Mouse (Mus musculus) bone marrow, adult 2 months (tissue): ENCODE data around the gene Dnal1. TPM values are rescaled to one million over a fixed set of nuclear protein-coding genes. Genes with fewer than 3 reads are reported as not detected.
A peak's percentile ranks its signal among the peaks of the same experiment; 100 is the strongest.

ENCODE experiments used
- H3K27ac ChIP-seq: fragments of 200-500 bp; 2 replicates; pipeline ENCODE4 v1.5.1; 2012; ENCODE audit warnings: low read depth, mild to moderate bottlenecking, control low read depth, inconsistent platforms, low read length; ENCODE audit not compliant: control insufficient read depth, poor library complexity, insufficient read depth
- H3K4me1 ChIP-seq: fragments of 200-500 bp; 2 replicates; pipeline ENCODE4 v1.6.1; 2011; ENCODE audit warnings: low read length; ENCODE audit not compliant: control insufficient read depth, insufficient read depth
- H3K4me3 ChIP-seq: fragments of 200-500 bp; replicated peaks from 2 replicates; pipeline ENCODE3; 2011; ENCODE audit warnings: mild to moderate bottlenecking, low read depth, low read length, control low read depth; ENCODE audit not compliant: control insufficient read depth
- CTCF ChIP-seq: fragments of 200-500 bp; IDR thresholded peaks from 2 replicates; pipeline ENCODE4 v1.5.1; 2011; ENCODE audit warnings: low read length, control low read depth; ENCODE audit not compliant: control insufficient read depth, insufficient read depth
- POLR2A ChIP-seq: fragments of 200-500 bp; IDR thresholded peaks from 2 replicates; pipeline ENCODE4 v1.6.1; 2011; ENCODE audit warnings: low read depth, mild to moderate bottlenecking, control low read depth, low read length, borderline replicate concordance; ENCODE audit not compliant: control insufficient read depth
- WGBS: fragments of 180-500 bp; shearing (Covaris S2); methylation state at CpG from one replicate; pipeline ENCODE4 v1.1.7; 2018; 5-methylcytosine and 5-hydroxymethylcytosine counted together
- polyA plus RNA-seq: library from polyadenylated mRNA; stranded (reverse); fragments of >200 nt; gene quantifications from 2 replicates; pipeline ENCODE4 v1.2.4, GENCODE M21; 2011; ENCODE audit warnings: low replicate concordance; ENCODE audit not compliant: missing spikeins, insufficient read depth, insufficient read length

Dnal1 gene
- polyA plus RNA-seq, 1 experiment = 0.60 TPM

- TF ChIP-seq POLR2A (no peak; the same call in 1 of the 2 replicates), CTCF (no peak)
- peaks cover 26% of the 10 kb centered on the region for H3K4me1 ChIP-seq
- H3K27ac ChIP-seq = peak overlapping the region; percentile 88
- WGBS = 25% methylated on average over 9 of the region's 9 CpGs
- H3K4me3 ChIP-seq = peak overlapping the region; percentile 31
Measured at GRCm38 (mm10) chr12:84174190-84174811, 60.1 kb downstream of the Dnal1 start.

- peaks cover 27% of the 10 kb centered on the region for H3K4me1 ChIP-seq
- WGBS = 22% methylated on average over 6 of the region's 6 CpGs
- TF ChIP-seq POLR2A (no peak), CTCF (no peak)
- peak overlapping the region; percentile 88 for H3K27ac ChIP-seq
- peak overlapping the region; percentile 31 for H3K4me3 ChIP-seq
Measured at GRCm38 (mm10) chr12:84174871-84175270, 60.7 kb downstream of the Dnal1 start.

- WGBS = 0% methylated on average over 20 of the region's 20 CpGs
- H3K4me1 ChIP-seq = peaks cover 31% of the 10 kb centered on the region
- H3K27ac ChIP-seq = peak overlapping the region; percentile 88
- peak overlapping the region; percentile 67 for H3K4me3 ChIP-seq
- TF ChIP-seq POLR2A = peak; percentile 52; the same call in 1 of the 2 replicates
- TF ChIP-seq CTCF = no peak
Measured at GRCm38 (mm10) chr12:84175659-84176061, 61.5 kb downstream of the Dnal1 start.

- TF ChIP-seq POLR2A (no peak), CTCF (no peak)
- Histone ChIP-seq H3K4me3 (peak overlapping the region; percentile 67), H3K27ac (peak overlapping the region; percentile 88), H3K4me1 (peaks cover 36% of the 10 kb centered on the region)
- WGBS = 4% methylated on average over 13 of the region's 13 CpGs
Measured at GRCm38 (mm10) chr12:84176126-84176769, 62.1 kb downstream of the Dnal1 start.

GRCm38 (mm10) chr12:84176886-84177765 is 63.0 kb downstream of the Dnal1 start:
- H3K4me3 ChIP-seq = no peak overlapping the region
- 20% methylated on average over 6 of the region's 6 CpGs for WGBS

GRCm38 (mm10) chr12:84178052-84178451 is 63.9 kb downstream of the Dnal1 start:
- H3K4me3 ChIP-seq = no peak overlapping the region
- H3K4me1 ChIP-seq = peaks cover 32% of the 10 kb centered on the region
- H3K27ac ChIP-seq = peak overlapping the region; percentile 47; the same call in 1 of the 2 replicates
- TF ChIP-seq POLR2A (no peak), CTCF (no peak)
- WGBS = 54% methylated on average over 1 of the region's 1 CpGs

More at GRCm38 (mm10) chr12:84176886-84177765, 63.0 kb downstream of the Dnal1 start:
- Histone ChIP-seq H3K4me1 (peaks cover 36% of the 10 kb centered on the region), H3K27ac (peak overlapping the region; percentile 88)
- TF ChIP-seq POLR2A (no peak), CTCF (no peak)

GRCm38 (mm10) chr12:84178652-84179445 is 64.7 kb downstream of the Dnal1 start:
- H3K27ac ChIP-seq = peak overlapping the region; percentile 21; the same call in 1 of the 2 replicates
- TF ChIP-seq CTCF = no peak
- TF ChIP-seq POLR2A = no peak

GRCm38 (mm10) chr12:84180090-84180489 is 65.9 kb downstream of the Dnal1 start:
- H3K27ac ChIP-seq = peak overlapping the region; percentile 10

More at GRCm38 (mm10) chr12:84178652-84179445, 64.7 kb downstream of the Dnal1 start:
- no peak overlapping the region for H3K4me3 ChIP-seq
- WGBS = 58% methylated on average over 10 of the region's 10 CpGs
- peaks cover 31% of the 10 kb centered on the region for H3K4me1 ChIP-seq

More at GRCm38 (mm10) chr12:84180090-84180489, 65.9 kb downstream of the Dnal1 start:
- Histone ChIP-seq H3K4me3 (no peak overlapping the region), H3K4me1 (peaks cover 22% of the 10 kb centered on the region)
- 62% methylated on average over 3 of the region's 3 CpGs for WGBS
- TF ChIP-seq CTCF (no peak), POLR2A (no peak)
